23 mouse cellular contexts compared by ENCODE assay signal in the genomic region with DNA sequence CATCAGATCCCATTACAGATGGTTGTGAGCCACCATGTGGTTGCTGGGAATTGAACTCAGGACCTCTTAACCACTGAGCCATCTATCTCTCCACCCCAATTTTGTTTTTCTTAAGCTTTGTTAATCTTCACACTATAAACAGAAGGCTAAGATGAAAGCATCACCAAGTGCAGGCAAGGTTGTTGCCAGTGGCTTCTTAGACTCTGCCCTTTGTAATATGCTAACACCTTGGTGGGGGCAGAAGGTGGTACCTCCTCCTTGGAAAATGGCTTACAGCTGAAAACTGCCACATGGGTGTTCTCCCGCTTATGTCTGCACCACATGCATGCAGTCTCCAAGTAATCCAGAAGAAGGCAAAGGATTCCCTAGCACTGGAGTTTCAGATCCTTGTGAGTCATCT. TPM values are rescaled to one million over a fixed set of nuclear protein-coding genes. Genes with fewer than 3 reads are reported as not detected.
DNase-seq lines count a peak whose midpoint lies in the region; ATAC-seq and TF ChIP-seq lines count a peak whose summit lies in the region.
"Had no signal": no experiment of that assay in that cellular context is flagged by ENCODE, and none has a peak within 500 bp of the region (broad histone marks: within the 10 kb centered on the region; RNA-seq: fewer than 3 reads in every experiment).

No protein-coding gene starts in this region.

- no peak for ATAC-seq in kidney, embryonic 14.5 days (ENCODE audit: low FRiP score, low TSS enrichment)
- peak; percentile 36; the same call in 1 of the 2 replicates for ATAC-seq in granulocyte monocyte progenitor cell, adult 5-6 weeks (replicated peaks; ENCODE audit: poor library complexity, severe bottlenecking)
- no peak for ATAC-seq in megakaryocyte-erythroid progenitor cell, adult 5-6 weeks (replicated peaks; ENCODE audit: low FRiP score, low TSS enrichment, poor library complexity, severe bottlenecking)
- ATAC-seq: activated CD4-positive, CD25-positive, alpha-beta regulatory T cell, adult 4 months; forebrain, embryonic 13.5 days; forebrain, embryonic 15.5 days; Patski had no signal

- no peak overlapping the region for H3K4me3 ChIP-seq in kidney, adult 2 months (ENCODE audit: insufficient read depth, low read depth, low read length)
- H3K4me3 ChIP-seq in kidney, embryonic 14.5 days (ENCODE audit: low read length) = no peak overlapping the region
- H3K4me3 ChIP-seq in MEL (ENCODE audit: control insufficient read depth in 1 of 2, insufficient read depth in 1 of 2, low read depth in 2 of 2, low read length in 2 of 2) = no peak overlapping the region
- H3K4me3 ChIP-seq: embryonic facial prominence, embryonic 10.5 days; embryonic facial prominence, embryonic 12.5 days; forebrain, embryonic 13.5 days; forebrain, embryonic 15.5 days had no signal

- DNase-seq in kidney, adult 2 months = peak; percentile 73
- peak; percentile 79 for DNase-seq in kidney, adult 9 months
- DNase-seq in kidney, postnatal 4 days = no peak
- no peak for DNase-seq in MEL (ENCODE audit: low read depth, low spot score)
- DNase-seq: adrenal gland, adult 8-10 months; adrenal gland, postnatal 14 days; adrenal gland, postnatal 36 days; cerebellum, adult 11-12 months; cerebellum, adult 2 months; cerebellum, adult 9-10 months; cerebellum, postnatal 10 days; cerebellum, postnatal 25 days had no signal

- H3K4me2 ChIP-seq in kidney, embryonic 14.5 days (replicated peaks; ENCODE audit: low read depth, low read length) = no peak overlapping the region
- H3K4me2 ChIP-seq: embryonic facial prominence, embryonic 12.5 days; forebrain, embryonic 13.5 days; forebrain, embryonic 15.5 days had no signal

- no peak for TF ChIP-seq POLR2A in kidney, adult 2 months (IDR thresholded peaks at IDR 0.05; ENCODE audit: low read depth, low read length)
- 0 out of 4 replicates have a peak, but pooled peaks of 1 of the 2 experiments have one; percentile 13 for TF ChIP-seq POLR2A in MEL (IDR thresholded peaks at IDR 0.05; ENCODE audit: control insufficient read depth in 1 of 2, insufficient read depth in 1 of 2, low read depth in 1 of 2, low read length in 2 of 2, poor library complexity in 1 of 2)

- H3K9me3 ChIP-seq in kidney, embryonic 14.5 days (ENCODE audit: control insufficient read depth, low read length) = no peaks in the 10 kb centered on the region
- H3K9me3 ChIP-seq in MEL (replicated peaks; ENCODE audit: insufficient read depth, low read length) = no peaks in the 10 kb centered on the region
- H3K9me3 ChIP-seq: embryonic facial prominence, embryonic 10.5 days; embryonic facial prominence, embryonic 12.5 days; forebrain, embryonic 13.5 days; forebrain, embryonic 15.5 days had no signal

- TF ChIP-seq CTCF in kidney, adult 2 months (conservative IDR thresholded peaks at IDR 0.05; ENCODE audit: insufficient read depth, insufficient read length, low read depth, low read length) = no peak
- TF ChIP-seq CTCF in MEL (IDR thresholded peaks at IDR 0.05 in 2 of 3, conservative IDR thresholded peaks at IDR 0.05 in 1 of 3; ENCODE audit: control insufficient read depth in 1 of 3, insufficient read depth in 1 of 3, low read depth in 2 of 3, low read length in 3 of 3, poor library complexity in 1 of 3, severe bottlenecking in 1 of 3) = no peak

- TF ChIP-seq EP300 in MEL (IDR thresholded peaks at IDR 0.05; ENCODE audit: low read depth in 1 of 2, low read length in 2 of 2) = no peak

- peaks cover 9% of the 10 kb centered on the region for H3K79me2 ChIP-seq in MEL (ENCODE audit: control insufficient read depth, insufficient read depth, low read length, poor library complexity)

- WGBS in kidney, adult 2 months = 67% methylated on average over 1 of the region's 1 CpGs
- WGBS in kidney, embryonic 14.5 days = 94% methylated on average over 1 of the region's 1 CpGs

- H3K36me3 ChIP-seq in kidney, adult 2 months (ENCODE audit: control insufficient read depth, insufficient read depth, low read length) = peaks cover 20% of the 10 kb centered on the region
- H3K36me3 ChIP-seq in kidney, embryonic 14.5 days (ENCODE audit: control insufficient read depth, insufficient read depth, low read length) = peaks cover 85% of the 10 kb centered on the region
- peaks cover 11 to 41% of the 10 kb centered on the region in 2 experiments for H3K36me3 ChIP-seq in MEL (ENCODE audit: control insufficient read depth in 1 of 2, insufficient read depth in 2 of 2, low read length in 2 of 2)

- peaks cover 4% of the 10 kb centered on the region; the same call in 1 of the 2 replicates for H3K4me1 ChIP-seq in kidney, adult 2 months (ENCODE audit: control insufficient read depth, insufficient read depth, low read length)
- no peaks in the 10 kb centered on the region for H3K4me1 ChIP-seq in kidney, embryonic 14.5 days (ENCODE audit: control insufficient read depth, insufficient read depth, low read length)
- peaks cover 0 to 5% of the 10 kb centered on the region in 2 experiments; a peak in 3 of 4 replicates for H3K4me1 ChIP-seq in MEL (ENCODE audit: control insufficient read depth in 1 of 2, insufficient read depth in 2 of 2, low read length in 2 of 2)
- H3K4me1 ChIP-seq: embryonic facial prominence, embryonic 12.5 days had no signal

- H3K27ac ChIP-seq in kidney, adult 2 months (ENCODE audit: insufficient read depth, low read depth, low read length) = no peak overlapping the region
- H3K27ac ChIP-seq in kidney, embryonic 14.5 days (ENCODE audit: low read depth, low read length) = no peak overlapping the region
- H3K27ac ChIP-seq in MEL (ENCODE audit: control insufficient read depth, low read depth, low read length) = no peak overlapping the region
- H3K27ac ChIP-seq: embryonic facial prominence, embryonic 10.5 days; embryonic facial prominence, embryonic 12.5 days; forebrain, embryonic 13.5 days; forebrain, embryonic 15.5 days had no signal

- no peaks in the 10 kb centered on the region for H3K27me3 ChIP-seq in kidney, adult 2 months (replicated peaks; ENCODE audit: control insufficient read depth, insufficient read depth, low read length)
- H3K27me3 ChIP-seq in kidney, embryonic 14.5 days (ENCODE audit: control insufficient read depth, insufficient read depth, low read length) = no peaks in the 10 kb centered on the region
- H3K27me3 ChIP-seq in MEL (ENCODE audit: control insufficient read depth in 1 of 2, insufficient read depth in 2 of 2, low read length in 2 of 2) = no peaks in the 10 kb centered on the region
- H3K27me3 ChIP-seq: embryonic facial prominence, embryonic 12.5 days; forebrain, embryonic 13.5 days; forebrain, embryonic 15.5 days; Patski had no signal

- no peak overlapping the region for H3K9ac ChIP-seq in kidney, embryonic 14.5 days (ENCODE audit: low read depth, low read length)
- no peak overlapping the region for H3K9ac ChIP-seq in MEL (ENCODE audit: control insufficient read depth, low read depth, low read length, poor library complexity, severe bottlenecking)
- H3K9ac ChIP-seq: embryonic facial prominence, embryonic 12.5 days; forebrain, embryonic 13.5 days; forebrain, embryonic 15.5 days had no signal

- no peak for TF ChIP-seq RAD21 in MEL (IDR thresholded peaks at IDR 0.05; ENCODE audit: low read depth, low read length)

RNA-seq across cellular contexts. Expression of a gene that starts 8.3 kb away (rescaled TPM):
- polyA plus RNA-seq in kidney, adult 2 months (2012; rRNA removed) = 0.42 and 0.67 TPM in 2 replicates
- polyA plus RNA-seq in kidney, embryonic 14.5 days (2014; fragmentation: Nextera tagmentation; extraction: Ambion mirVana) = not detected in 2 replicates
- total RNA-seq in MEL (2012; rRNA removed) = not detected in 2 replicates
- not detected for polyA plus RNA-seq in MEL (2012; ENCODE audit: insufficient read depth in 1 of 2, insufficient read length in 2 of 2, low read depth in 1 of 2, low replicate concordance in 2 of 2, missing spikeins in 1 of 2)
- total RNA-seq in granulocyte monocyte progenitor cell, adult 5-6 weeks (2014; fragmentation: Nextera tagmentation) = 3.5 TPM in 1 of 2 replicates, not detected in the other
- 1.2 TPM in 1 of 2 replicates, not detected in the other for total RNA-seq in granulocyte monocyte progenitor cell, adult 5-6 weeks (2017)
- not detected in 2 replicates for total RNA-seq in megakaryocyte-erythroid progenitor cell, adult 5-6 weeks (2014; fragmentation: Nextera tagmentation)
- not detected in 2 replicates for total RNA-seq in megakaryocyte-erythroid progenitor cell, adult 5-6 weeks (2017)
- total RNA-seq: adrenal gland, adult 18-20 months; adrenal gland, adult 8-10 months; adrenal gland, postnatal 14 days; adrenal gland, postnatal 36 days had no signal
- polyA plus RNA-seq: activated CD4-positive, CD25-positive, alpha-beta regulatory T cell, adult 4 months; C2C12; cerebellum, adult 2 months; embryonic facial prominence, embryonic 12.5 days; forebrain, embryonic 13.5 days; forebrain, embryonic 15.5 days; Patski had no signal

RNA-seq across cellular contexts. Expression of a gene that starts 11.4 kb away (rescaled TPM):
- polyA plus RNA-seq in kidney, adult 2 months (2012; rRNA removed) = 665 and 667 TPM in 2 replicates
- 1,311 and 1,396 TPM in 2 replicates for polyA plus RNA-seq in kidney, embryonic 14.5 days (2014; fragmentation: Nextera tagmentation; extraction: Ambion mirVana)
- 1,212 and 1,976 TPM in 2 replicates for total RNA-seq in MEL (2012; rRNA removed)
- polyA plus RNA-seq in MEL (2012; ENCODE audit: insufficient read depth in 1 of 2, insufficient read length in 2 of 2, low read depth in 1 of 2, low replicate concordance in 2 of 2, missing spikeins in 1 of 2) = 1,000 to 10,000 TPM in 1 of 2 experiments, 100 to 1,000 TPM in 1; 613 to 2,637 TPM
- total RNA-seq in granulocyte monocyte progenitor cell, adult 5-6 weeks (2014; fragmentation: Nextera tagmentation) = 641 and 708 TPM in 2 replicates
- total RNA-seq in granulocyte monocyte progenitor cell, adult 5-6 weeks (2017) = 507 and 538 TPM in 2 replicates
- 663 and 668 TPM in 2 replicates for total RNA-seq in megakaryocyte-erythroid progenitor cell, adult 5-6 weeks (2014; fragmentation: Nextera tagmentation)
- total RNA-seq in megakaryocyte-erythroid progenitor cell, adult 5-6 weeks (2017) = 397 and 483 TPM in 2 replicates

RNA-seq across cellular contexts. Expression of a gene that starts 56.8 kb away (rescaled TPM):
- 9.8 and 11.6 TPM in 2 replicates for polyA plus RNA-seq in kidney, adult 2 months (2012; rRNA removed)
- polyA plus RNA-seq in kidney, embryonic 14.5 days (2014; fragmentation: Nextera tagmentation; extraction: Ambion mirVana) = 37.0 and 43.2 TPM in 2 replicates
- total RNA-seq in MEL (2012; rRNA removed) = 122 and 142 TPM in 2 replicates
- 100 to 1,000 TPM in 1 of 2 experiments, not detected in 1; 105 TPM for polyA plus RNA-seq in MEL (2012; ENCODE audit: insufficient read depth in 1 of 2, insufficient read length in 2 of 2, low read depth in 1 of 2, low replicate concordance in 2 of 2, missing spikeins in 1 of 2)
- 30.3 and 46.6 TPM in 2 replicates for total RNA-seq in granulocyte monocyte progenitor cell, adult 5-6 weeks (2014; fragmentation: Nextera tagmentation)
- 67.0 and 83.9 TPM in 2 replicates for total RNA-seq in granulocyte monocyte progenitor cell, adult 5-6 weeks (2017)
- total RNA-seq in megakaryocyte-erythroid progenitor cell, adult 5-6 weeks (2014; fragmentation: Nextera tagmentation) = 64.4 and 68.6 TPM in 2 replicates
- total RNA-seq in megakaryocyte-erythroid progenitor cell, adult 5-6 weeks (2017) = 144 and 158 TPM in 2 replicates

RNA-seq across cellular contexts. Expression of a gene that starts 56.8 kb away (rescaled TPM):
- 31.0 and 41.7 TPM in 2 replicates for polyA plus RNA-seq in kidney, adult 2 months (2012; rRNA removed)
- 11.1 and 25.6 TPM in 2 replicates for polyA plus RNA-seq in kidney, embryonic 14.5 days (2014; fragmentation: Nextera tagmentation; extraction: Ambion mirVana)
- 15.5 and 19.3 TPM in 2 replicates for total RNA-seq in MEL (2012; rRNA removed)
- polyA plus RNA-seq in MEL (2012; ENCODE audit: insufficient read depth in 1 of 2, insufficient read length in 2 of 2, low read depth in 1 of 2, low replicate concordance in 2 of 2, missing spikeins in 1 of 2) = 10 to 100 TPM in 1 of 2 experiments, not detected in 1; 20.2 TPM
- total RNA-seq in granulocyte monocyte progenitor cell, adult 5-6 weeks (2014; fragmentation: Nextera tagmentation) = 17.0 and 32.8 TPM in 2 replicates
- 19.1 and 27.6 TPM in 2 replicates for total RNA-seq in granulocyte monocyte progenitor cell, adult 5-6 weeks (2017)
- total RNA-seq in megakaryocyte-erythroid progenitor cell, adult 5-6 weeks (2014; fragmentation: Nextera tagmentation) = 21.2 and 21.7 TPM in 2 replicates
- total RNA-seq in megakaryocyte-erythroid progenitor cell, adult 5-6 weeks (2017) = 16.2 and 25.1 TPM in 2 replicates

Comparison
In these comparisons a context has a peak if more than half of its experiments do, and no peak if none do; other contexts are left out.
1. DNase-seq: peak in kidney, adult 2 months (single experiment) and kidney, adult 9 months (single experiment); none in kidney, postnatal 4 days (0 of 2) and MEL (single experiment).